Mouse (Mus musculus) lung, postnatal 14 days (tissue): Measurements from ENCODE around the gene As3mt.
"Not testable (repeated sequence)": the region's sequence is repeated elsewhere in the genome, so short reads cannot be mapped to it uniquely, and the experiment has no call there.

Source experiments
- DNase-seq: peaks from one replicate; pipeline ENCODE4 v3.0.0; 2021

As3mt gene

GRCm38 (mm10) chr19:46756221-46756620 lies 49.0 kb downstream of the As3mt start:
- no peak for DNase-seq

- DNase-seq, result no peak
These were observed 51.8 kb downstream of the As3mt start for GRCm38 (mm10) chr19:46759096-46759495.

GRCm38 (mm10) chr19:46759909-46760308 lies 52.7 kb downstream of the As3mt start:
- DNase-seq, result not testable (repeated sequence)

- peak; percentile 90 for DNase-seq
These were observed 53.3 kb downstream of the As3mt start for GRCm38 (mm10) chr19:46760375-46761160.

GRCm38 (mm10) chr19:46761247-46761946 lies 54.1 kb downstream of the As3mt start, which contains the start of gene Cnnm2:
Gene Cnnm2 (plus strand): TSS chr19:46761596.
- DNase-seq, result peak; percentile 99

- no peak for DNase-seq
These were observed 54.7 kb downstream of the As3mt start for GRCm38 (mm10) chr19:46761971-46762290.

GRCm38 (mm10) chr19:46762291-46762991 lies 55.2 kb downstream of the As3mt start:
- peak; percentile 11 for DNase-seq

GRCm38 (mm10) chr19:46762992-46763342 lies 55.7 kb downstream of the As3mt start:
- DNase-seq, result no peak

GRCm38 (mm10) chr19:46763356-46763755 lies 56.1 kb downstream of the As3mt start:
- no peak for DNase-seq

GRCm38 (mm10) chr19:46763932-46764762 lies 56.9 kb downstream of the As3mt start:
- DNase-seq, result no peak

GRCm38 (mm10) chr19:46764763-46765117 lies 57.5 kb downstream of the As3mt start:
- DNase-seq, result no peak

- DNase-seq, result no peak
These were observed 58.9 kb downstream of the As3mt start for GRCm38 (mm10) chr19:46766125-46766524.

- DNase-seq, result no peak
These were observed 62.5 kb downstream of the As3mt start for GRCm38 (mm10) chr19:46769759-46770158.

GRCm38 (mm10) chr19:46771801-46772200 lies 64.5 kb downstream of the As3mt start:
- no peak for DNase-seq

GRCm38 (mm10) chr19:46776391-46776790 lies 69.1 kb downstream of the As3mt start:
- DNase-seq, result no peak

GRCm38 (mm10) chr19:46776850-46777249 lies 69.6 kb downstream of the As3mt start:
- no peak for DNase-seq

- DNase-seq, result no peak
These were observed 70.8 kb downstream of the As3mt start for GRCm38 (mm10) chr19:46777928-46778680.

- not testable (repeated sequence) for DNase-seq
These were observed 71.9 kb downstream of the As3mt start for GRCm38 (mm10) chr19:46779130-46779529.

- no peak for DNase-seq
These were observed 76.8 kb downstream of the As3mt start for GRCm38 (mm10) chr19:46784038-46784437.

- DNase-seq, result no peak
These were observed 77.2 kb downstream of the As3mt start for GRCm38 (mm10) chr19:46784502-46784901.

- no peak for DNase-seq
These were observed 78.4 kb downstream of the As3mt start for GRCm38 (mm10) chr19:46785633-46786032.

GRCm38 (mm10) chr19:46789782-46790181 lies 82.5 kb downstream of the As3mt start:
- no peak for DNase-seq
